Mouse (Mus musculus): Measurements from ENCODE around the gene Rcan2.

GRCm38 (mm10) chr17:44075601-44076000 is 274.4 kb downstream of the Rcan2 start:
- TF ChIP-seq CTCF (conservative IDR thresholded peaks at IDR 0.05; ENCODE audit: low read length) (no peak), NANOG (IDR thresholded peaks at IDR 0.05; ENCODE audit: borderline replicate concordance, low read length) (no peak)

All from E14TG2a.4 (cell line).